Mouse (Mus musculus) adrenal gland, postnatal 10 days (tissue): ENCODE results near the gene Ip6k1. TPM values are rescaled to one million over a fixed set of nuclear protein-coding genes. Genes with fewer than 3 reads are reported as not detected.
"Not testable (repeated sequence)": the region's sequence is repeated elsewhere in the genome, so short reads cannot be mapped to it uniquely, and the experiment has no call there.

Experiments used
- DNase-seq: peaks from one replicate; pipeline ENCODE4 v3.0.0; 2021; ENCODE audit warnings: mixed read lengths
- total RNA-seq, 2 experiments: library from RNA; stranded (reverse); gene quantifications; 2 replicates each; pipeline ENCODE4 v1.2.3; 2021

The Ip6k1 gene
- total RNA-seq, 2 experiments from 2014 or later = 88.7 to 97.3 TPM

GRCm38 (mm10) chr9:107982681-107983346 lies 19.5 kb upstream of the Ip6k1 start, which contains the start of gene Gm20661:
TSS of gene Gm20661 (plus strand) at chr9:107983058.
- DNase-seq = peak; percentile 77

- DNase-seq = peak; percentile 78
Observed at GRCm38 (mm10) chr9:107983421-107983890, 18.8 kb upstream of the Ip6k1 start.

- no peak for DNase-seq
Observed at GRCm38 (mm10) chr9:107984052-107984753, 18.1 kb upstream of the Ip6k1 start.

GRCm38 (mm10) chr9:107984754-107985055 lies 17.6 kb upstream of the Ip6k1 start:
- no peak for DNase-seq

- DNase-seq = peak; percentile 94
Observed at GRCm38 (mm10) chr9:107985131-107986119, 16.9 kb upstream of the Ip6k1 start, which contains the start of gene Inka1. TSS of gene Inka1 (minus strand) at chr9:107985879.

- peak; percentile 89 for DNase-seq
Observed at GRCm38 (mm10) chr9:107986376-107986775, 15.9 kb upstream of the Ip6k1 start.

- no peak for DNase-seq
Observed at GRCm38 (mm10) chr9:107987950-107988349, 14.4 kb upstream of the Ip6k1 start.

GRCm38 (mm10) chr9:107992197-107992596 lies 10.1 kb upstream of the Ip6k1 start, which contains the start of gene Cdhr4:
TSS of gene Cdhr4 (plus strand) at chr9:107992497.
- DNase-seq = no peak

GRCm38 (mm10) chr9:107993013-107993412 lies 9.3 kb upstream of the Ip6k1 start:
- no peak for DNase-seq

GRCm38 (mm10) chr9:107994464-107994863 lies 7.8 kb upstream of the Ip6k1 start:
- DNase-seq = no peak

- no peak for DNase-seq
Observed at GRCm38 (mm10) chr9:107995513-107995912, 6.8 kb upstream of the Ip6k1 start.

- DNase-seq = no peak
Observed at GRCm38 (mm10) chr9:107996049-107996448, 6.3 kb upstream of the Ip6k1 start, which contains the start of gene Gm20662. TSS of gene Gm20662 (plus strand) at chr9:107996349.

GRCm38 (mm10) chr9:108002778-108003530 lies 653 bp downstream of the Ip6k1 start:
- peak; percentile 65 for DNase-seq

- peak; percentile 30 for DNase-seq
Observed at GRCm38 (mm10) chr9:108003531-108003890, 1.2 kb downstream of the Ip6k1 start.

- no peak for DNase-seq
Observed at GRCm38 (mm10) chr9:108008041-108008440, 5.7 kb downstream of the Ip6k1 start.

- no peak for DNase-seq
Observed at GRCm38 (mm10) chr9:108010385-108010784, 8.1 kb downstream of the Ip6k1 start.

- DNase-seq = not testable (repeated sequence)
Observed at GRCm38 (mm10) chr9:108013577-108013976, 11.3 kb downstream of the Ip6k1 start.

- DNase-seq = no peak
Observed at GRCm38 (mm10) chr9:108017127-108017526, 14.8 kb downstream of the Ip6k1 start.

- no peak for DNase-seq
Observed at GRCm38 (mm10) chr9:108020741-108021140, 18.4 kb downstream of the Ip6k1 start.

- no peak for DNase-seq
Observed at GRCm38 (mm10) chr9:108023216-108023615, 20.9 kb downstream of the Ip6k1 start.

GRCm38 (mm10) chr9:108026584-108026983 lies 24.3 kb downstream of the Ip6k1 start:
- DNase-seq = no peak

GRCm38 (mm10) chr9:108027867-108028266 lies 25.6 kb downstream of the Ip6k1 start:
- no peak for DNase-seq
